Mouse (Mus musculus) activated CD4-positive, CD25-positive, alpha-beta regulatory T cell, adult 4 months (primary cell): ENCODE results near the gene Ncs1. TPM values are rescaled to one million over a fixed set of nuclear protein-coding genes. Genes with fewer than 3 reads are reported as not detected.

Source experiments
- ATAC-seq: one replicate; pipeline ENCODE4 v1.8.0; 2017
- polyA plus RNA-seq, 2 experiments: library from polyadenylated mRNA; unstranded; fragments of 100-300 nt; shearing (Covaris generic); gene quantifications; one replicate each; pipeline ENCODE4 v1.2.1; 2017

Ncs1 gene
- polyA plus RNA-seq, 2 experiments from 2014 or later = 0.53 to 1.4 TPM

DNA sequence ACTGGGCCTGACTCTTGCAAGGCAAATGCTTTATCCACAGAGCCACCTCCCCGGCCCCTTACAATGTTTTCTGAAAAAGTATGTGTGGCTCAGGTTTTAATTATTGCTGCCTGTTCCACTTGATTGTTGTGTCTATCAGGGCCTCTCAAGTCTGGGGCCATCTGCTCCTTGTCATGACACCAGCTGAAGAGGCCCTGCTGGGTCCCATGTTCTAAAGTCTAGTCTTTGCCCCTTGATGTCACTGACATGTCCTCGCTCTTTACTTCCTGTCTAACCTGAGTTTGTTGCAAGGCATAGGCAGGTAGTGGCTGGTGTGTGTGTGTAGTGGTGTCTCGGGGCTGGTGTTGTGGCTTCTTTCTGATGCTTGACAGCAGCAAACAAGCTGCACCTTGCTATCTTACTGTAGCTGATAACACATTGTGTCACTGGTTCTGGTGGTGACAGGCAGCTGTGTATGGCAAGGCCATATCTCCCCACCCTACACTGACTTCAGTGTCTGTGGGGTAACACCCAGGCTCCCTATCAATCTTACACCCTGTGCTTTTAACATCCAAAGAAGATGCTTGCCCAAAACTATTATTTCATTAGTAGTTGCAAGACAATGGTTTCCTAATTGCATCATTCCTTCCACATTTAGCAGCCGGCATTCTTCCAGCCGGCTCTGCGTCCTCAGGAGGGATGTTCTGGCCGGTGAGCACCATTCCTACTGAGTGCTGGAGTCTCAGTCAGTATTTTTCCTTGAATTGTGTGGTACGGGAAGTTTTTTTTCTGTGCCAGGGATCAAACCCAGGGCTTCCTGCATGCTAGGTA, 96.3 kb downstream of the Ncs1 start:
- no peak for ATAC-seq

Other genes with a start within 250 kb of the Ncs1 start
- gene Fnbp1, start 103.8 kb upstream of the Ncs1 start, polyA plus RNA-seq = 100 to 1,000 TPM in 1 of 2 experiments, 10 to 100 TPM in 1; 99.6 to 101 TPM
- 10 to 100 TPM; 44.8 to 45.0 TPM for gene Gpr107, start 93.5 kb upstream of the Ncs1 start, polyA plus RNA-seq
- under 1 TPM; 0.48 to 0.53 TPM for gene Hmcn2, start 68.6 kb downstream of the Ncs1 start, polyA plus RNA-seq
- 100 to 1,000 TPM; 445 to 470 TPM for gene Ass1, start 224.4 kb downstream of the Ncs1 start, polyA plus RNA-seq